Mouse (Mus musculus) cerebellum, adult 2 months (tissue): Measurements from ENCODE around the gene Adh4. TPM values are rescaled to one million over a fixed set of nuclear protein-coding genes. Genes with fewer than 3 reads are reported as not detected.
A peak's percentile ranks its signal among the peaks of the same experiment; 100 is the strongest.

Experiments
- DNase-seq, 2 experiments: peaks; one replicate each; pipeline ENCODE4 v3.0.0; 2021
- H3K27ac ChIP-seq: fragments of 200-500 bp; 2 replicates; pipeline ENCODE4 v1.5.1; 2012; ENCODE audit warnings: low read length, control low read depth, inconsistent platforms; ENCODE audit not compliant: insufficient read depth
- H3K27me3 ChIP-seq: fragments of 200-500 bp; 2 replicates; pipeline ENCODE4 v1.6.1; 2012; ENCODE audit warnings: inconsistent platforms, mild to moderate bottlenecking, low read length, moderate library complexity; ENCODE audit not compliant: control insufficient read depth, insufficient read depth
- H3K4me1 ChIP-seq: fragments of 200-500 bp; 2 replicates; pipeline ENCODE4 v1.6.1; 2011; ENCODE audit warnings: low read length; ENCODE audit not compliant: control insufficient read depth, insufficient read depth
- H3K4me3 ChIP-seq: fragments of 200-500 bp; replicated peaks from 2 replicates; pipeline ENCODE3; 2011; ENCODE audit warnings: mild to moderate bottlenecking, low read depth, low read length, control low read depth; ENCODE audit not compliant: insufficient read depth
- CTCF ChIP-seq: fragments of 200-500 bp; IDR thresholded peaks from 2 replicates; pipeline ENCODE4 v1.5.1; 2011; ENCODE audit warnings: low read depth, mild to moderate bottlenecking, control low read depth, low read length, moderate library complexity, borderline replicate concordance; ENCODE audit not compliant: insufficient read depth
- POLR2A ChIP-seq: fragments of 200-500 bp; IDR thresholded peaks from 2 replicates; pipeline ENCODE4 v1.6.1; 2011; ENCODE audit warnings: low read length, control low read depth, borderline replicate concordance; ENCODE audit not compliant: insufficient read depth
- WGBS: fragments of 180-500 bp; shearing (Covaris S2); methylation state at CpG from one replicate; pipeline ENCODE4 v1.1.7; 2018; 5-methylcytosine and 5-hydroxymethylcytosine counted together
- polyA plus RNA-seq: library from polyadenylated mRNA; depleted of rRNA; stranded (reverse); fragments of >200 nt; gene quantifications from 2 replicates; pipeline ENCODE4 v1.2.3, GENCODE M21; 2012

Gene Adh4
- polyA plus RNA-seq, 1 experiment = not detected

GRCm38 (mm10) chr3:138405341-138405740, 9.9 kb upstream of the Adh4 start:
- WGBS = 37% methylated on average over 3 of the region's 3 CpGs
- DNase-seq = no peak
- no peaks in the 10 kb centered on the region for H3K27me3 ChIP-seq
- no peak overlapping the region for H3K4me3 ChIP-seq
- H3K27ac ChIP-seq = no peak overlapping the region
- no peaks in the 10 kb centered on the region for H3K4me1 ChIP-seq
- no peak for TF ChIP-seq POLR2A
- TF ChIP-seq CTCF = peak; percentile 16; the same call in 1 of the 2 replicates

- WGBS = 79% methylated on average over 7 of the region's 7 CpGs
- no peak for DNase-seq
- no peak overlapping the region for H3K27ac ChIP-seq
- no peaks in the 10 kb centered on the region for H3K4me1 ChIP-seq
- TF ChIP-seq CTCF (no peak), POLR2A (no peak)
- no peaks in the 10 kb centered on the region for H3K27me3 ChIP-seq
- H3K4me3 ChIP-seq = no peak overlapping the region
Measured at GRCm38 (mm10) chr3:138405840-138406239, 9.4 kb upstream of the Adh4 start.

DNA sequence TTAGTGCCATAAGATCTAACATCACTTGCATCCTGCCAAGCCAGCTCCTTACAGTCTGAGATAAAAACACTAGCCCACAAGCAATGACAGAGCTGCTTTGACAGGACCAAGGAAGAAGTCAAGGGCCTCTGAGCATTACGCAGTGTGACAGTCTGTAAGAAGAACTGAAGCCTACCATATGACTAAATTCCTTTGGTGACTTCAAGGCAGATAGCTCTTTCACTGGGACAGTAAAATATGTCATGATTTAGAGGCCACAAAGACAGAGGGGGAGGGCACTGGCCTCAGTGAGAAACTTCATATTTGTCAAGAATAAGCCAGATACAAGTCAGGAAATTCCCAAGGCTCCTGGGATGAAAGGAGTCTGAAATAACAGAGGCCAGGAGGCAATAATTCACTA, 7.3 kb upstream of the Adh4 start:
- TF ChIP-seq CTCF (no peak), POLR2A (no peak)
- Histone ChIP-seq H3K4me3 (no peak overlapping the region), H3K4me1 (no peaks in the 10 kb centered on the region), H3K27ac (no peak overlapping the region), H3K27me3 (no peaks in the 10 kb centered on the region)
- no peak for DNase-seq
- 100% methylated on average over 1 of the region's 1 CpGs for WGBS

DNA sequence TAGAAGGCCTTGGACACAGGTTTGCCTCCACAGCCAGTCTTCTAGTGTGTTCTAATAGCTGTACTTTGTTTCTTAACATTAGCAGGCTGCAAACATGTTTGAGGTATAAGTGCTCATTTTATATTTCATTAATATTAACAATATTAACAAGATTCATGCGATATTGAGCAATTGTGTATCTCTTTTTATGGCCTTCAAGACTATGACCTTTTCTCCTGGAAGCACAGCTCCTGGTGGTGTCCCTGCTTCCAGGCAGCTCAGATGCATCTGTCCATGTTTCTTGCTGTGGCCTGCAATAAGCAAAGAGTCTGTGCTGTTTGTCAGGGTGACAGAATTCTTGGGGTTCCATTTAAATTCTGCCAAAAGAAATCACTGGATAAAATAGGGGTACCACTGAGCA, 5.7 kb upstream of the Adh4 start:
- no peak for TF ChIP-seq POLR2A
- TF ChIP-seq CTCF = no peak

DNA sequence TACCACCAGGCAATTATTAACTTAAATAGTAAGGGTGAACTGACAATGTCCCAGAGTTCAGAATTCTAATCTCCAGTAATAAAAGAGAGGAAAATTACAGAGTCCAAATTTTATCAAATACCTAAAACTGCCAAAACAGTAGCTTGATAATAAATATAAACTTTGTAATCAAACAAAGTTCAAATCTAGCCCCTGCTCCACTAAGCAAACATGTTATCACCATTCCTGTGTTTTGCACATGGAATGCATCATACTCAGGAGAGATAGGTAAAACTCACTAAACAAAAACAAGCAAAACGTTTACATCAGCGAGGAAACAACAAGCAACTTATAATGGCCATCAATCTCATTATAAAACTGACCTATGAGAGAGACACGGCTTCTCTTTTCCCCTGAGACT, 5.1 kb upstream of the Adh4 start:
- no peaks in the 10 kb centered on the region for H3K4me1 ChIP-seq
- H3K27ac ChIP-seq = no peak overlapping the region
- H3K4me3 ChIP-seq = no peak overlapping the region
- 61% methylated on average over 3 of the region's 3 CpGs for whole genome bisulfite sequencing
- TF ChIP-seq CTCF = no peak
- TF ChIP-seq POLR2A = no peak
- no peaks in the 10 kb centered on the region for H3K27me3 ChIP-seq
- DNase-seq = no peak

More for the DNA sequence above, 5.7 kb upstream of the Adh4 start:
- Histone ChIP-seq H3K4me1 (no peaks in the 10 kb centered on the region), H3K4me3 (no peak overlapping the region), H3K27ac (no peak overlapping the region), H3K27me3 (no peaks in the 10 kb centered on the region)
- WGBS = 95% methylated on average over 1 of the region's 1 CpGs
- no peak for DNase-seq

GRCm38 (mm10) chr3:138419369-138419768, 4.1 kb downstream of the Adh4 start:
- no peak for TF ChIP-seq POLR2A
- TF ChIP-seq CTCF = no peak
- no peak for DNase-seq
- no peaks in the 10 kb centered on the region for H3K27me3 ChIP-seq
- WGBS = 79% methylated on average over 6 of the region's 6 CpGs
- H3K4me1 ChIP-seq = no peaks in the 10 kb centered on the region
- no peak overlapping the region for H3K4me3 ChIP-seq
- no peak overlapping the region for H3K27ac ChIP-seq

- no peak for DNase-seq
- Histone ChIP-seq H3K27me3 (no peaks in the 10 kb centered on the region), H3K27ac (no peak overlapping the region), H3K4me1 (no peaks in the 10 kb centered on the region), H3K4me3 (no peak overlapping the region)
- no peak for TF ChIP-seq POLR2A
- no peak for TF ChIP-seq CTCF
- 95% methylated on average over 3 of the region's 3 CpGs for WGBS
Measured at GRCm38 (mm10) chr3:138420385-138420784, 5.1 kb downstream of the Adh4 start.

- Histone ChIP-seq H3K27me3 (no peaks in the 10 kb centered on the region), H3K4me1 (no peaks in the 10 kb centered on the region), H3K27ac (no peak overlapping the region), H3K4me3 (no peak overlapping the region)
- 50% methylated on average over 2 of the region's 2 CpGs for WGBS
- DNase-seq = no peak
- TF ChIP-seq POLR2A (no peak), CTCF (no peak)
Measured at GRCm38 (mm10) chr3:138423664-138424063, 8.4 kb downstream of the Adh4 start.
